Mouse (Mus musculus) adrenal gland, adult (tissue): ENCODE data around the gene Tfap2c.

Experiments
- DNase-seq, 2 experiments: peaks; one replicate each; pipeline ENCODE4 v3.0.0; 2022 to 2023; ENCODE audit warnings: low spot score in 1 of 2; ENCODE audit not compliant: inconsistent age in 2 of 2

Gene Tfap2c

DNA sequence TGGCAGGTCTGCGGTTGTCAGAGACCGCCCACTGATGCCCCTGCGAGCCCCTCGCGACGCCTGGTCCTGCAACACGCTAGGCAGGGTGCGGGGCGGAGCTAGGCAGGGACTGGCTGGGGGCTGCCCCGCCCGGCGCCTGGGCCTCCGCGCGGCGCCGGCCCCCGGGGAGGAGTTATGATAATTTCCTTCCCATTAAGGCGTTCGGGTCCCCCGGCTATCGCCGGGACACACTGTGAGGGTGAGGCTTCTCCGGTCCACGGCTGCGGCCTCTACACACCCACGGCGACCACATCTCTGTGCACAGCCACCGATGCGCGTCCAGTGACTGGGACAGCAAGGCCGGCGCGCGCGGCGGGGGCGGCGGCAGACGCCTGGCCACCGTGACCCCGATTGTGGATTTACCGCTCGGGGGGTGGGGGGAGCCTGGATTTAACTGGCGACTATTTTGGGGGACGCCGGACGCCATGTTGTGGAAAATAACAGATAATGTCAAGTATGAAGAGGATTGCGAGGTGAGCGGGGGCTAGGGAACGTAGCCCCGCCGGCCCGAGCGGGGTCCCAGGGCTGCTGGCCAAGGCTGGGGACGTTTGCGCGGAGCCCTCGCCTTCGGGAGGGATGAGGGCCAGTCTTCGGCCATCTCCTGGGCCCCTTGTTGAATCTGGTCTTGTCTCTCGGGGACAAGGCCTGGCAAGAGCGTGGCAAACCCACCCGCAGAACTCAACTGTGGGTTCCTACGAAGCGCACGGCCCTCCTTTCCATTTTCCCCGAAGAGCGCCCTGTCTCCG is at the start of gene Tfap2c:
Gene Tfap2c (plus strand): TSS at position 223 of the 785 bp plus-strand sequence.
- DNase-seq, result peak; percentile 27 to 72

GRCm38 (mm10) chr2:172500752-172501316 is 48.6 kb upstream of the Tfap2c start:
- DNase-seq, result no peak

DNA sequence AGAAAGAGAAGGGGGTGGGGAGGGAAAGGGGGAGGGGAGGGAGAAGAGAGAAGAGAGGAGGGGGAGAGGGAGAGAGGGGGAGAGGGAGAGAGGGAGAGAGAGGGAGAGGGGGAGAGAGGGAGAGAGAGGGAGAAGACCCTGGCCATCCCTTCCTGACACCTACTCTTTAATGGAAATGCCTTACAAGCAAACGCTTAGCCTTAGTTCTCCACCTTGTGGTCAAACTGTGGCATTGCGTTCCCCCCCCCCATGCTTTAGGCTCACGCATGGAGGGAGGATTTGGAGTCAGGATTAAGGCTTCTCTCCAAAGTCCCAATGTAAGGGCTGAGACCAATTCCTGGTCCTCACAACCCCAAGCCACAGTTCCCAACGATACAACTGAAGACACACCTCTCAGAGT is 48.1 kb upstream of the Tfap2c start:
- DNase-seq, result peak in 1 of 2 experiments; percentile 59

- no peak for DNase-seq
Observed at GRCm38 (mm10) chr2:172502168-172502567, 47.2 kb upstream of the Tfap2c start.

- no peak for DNase-seq
Observed at GRCm38 (mm10) chr2:172506121-172506520, 43.3 kb upstream of the Tfap2c start.

DNA sequence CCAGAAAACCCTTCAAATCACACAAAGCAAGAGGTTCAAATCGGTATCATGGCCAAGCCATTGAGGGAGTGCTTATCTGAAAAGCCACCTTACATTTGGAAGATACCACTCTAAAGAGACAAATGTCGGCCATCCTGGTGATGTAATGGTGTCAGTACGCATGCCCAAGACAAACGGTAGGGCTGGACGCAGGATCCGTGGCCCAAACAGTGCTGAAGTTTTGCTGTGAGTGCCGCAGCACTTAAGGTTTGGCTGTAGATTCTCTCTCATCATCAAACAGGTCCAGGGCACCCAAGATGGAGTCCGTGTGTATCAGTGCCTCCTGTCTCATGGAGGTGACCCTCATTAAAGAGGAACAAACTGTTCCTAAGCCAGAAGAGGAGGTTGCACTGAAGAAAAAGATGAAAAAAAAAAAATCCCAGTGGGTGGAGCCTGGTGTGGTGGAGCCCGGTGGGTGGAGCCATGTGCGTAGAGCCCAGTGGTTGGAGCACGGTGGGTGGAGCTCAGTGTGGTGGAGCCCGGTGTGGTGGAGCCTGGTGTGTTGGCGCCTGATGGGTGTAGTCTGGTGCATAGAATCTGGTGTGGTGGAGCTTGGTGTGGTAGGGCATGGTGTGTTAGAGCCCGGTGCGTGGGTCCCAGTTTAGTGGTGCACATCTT is 39.2 kb upstream of the Tfap2c start:
- DNase-seq, result no peak

DNA sequence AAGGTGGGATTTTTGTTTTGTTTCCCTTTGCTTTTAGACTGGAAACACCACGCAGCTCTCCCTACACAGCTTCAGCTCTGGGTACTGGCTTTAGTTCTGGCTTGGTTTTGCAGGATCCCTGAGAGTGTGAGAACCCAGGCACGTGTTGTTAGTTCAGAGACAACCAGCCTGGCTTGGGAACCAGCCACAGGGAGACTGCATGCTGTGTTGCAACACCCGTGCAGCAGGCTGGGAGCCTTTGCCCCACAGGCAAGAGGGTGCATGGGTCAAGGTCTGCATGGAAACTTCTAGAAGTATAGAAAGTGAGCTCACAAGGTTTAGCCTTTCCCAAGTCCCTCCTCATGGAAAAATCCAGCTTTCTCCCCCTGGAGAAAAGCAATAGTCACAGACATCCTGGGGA is 38.5 kb upstream of the Tfap2c start:
- DNase-seq, result peak in 1 of 2 experiments; percentile 40

GRCm38 (mm10) chr2:172516407-172516992 is 32.9 kb upstream of the Tfap2c start:
- DNase-seq, result no peak

DNA sequence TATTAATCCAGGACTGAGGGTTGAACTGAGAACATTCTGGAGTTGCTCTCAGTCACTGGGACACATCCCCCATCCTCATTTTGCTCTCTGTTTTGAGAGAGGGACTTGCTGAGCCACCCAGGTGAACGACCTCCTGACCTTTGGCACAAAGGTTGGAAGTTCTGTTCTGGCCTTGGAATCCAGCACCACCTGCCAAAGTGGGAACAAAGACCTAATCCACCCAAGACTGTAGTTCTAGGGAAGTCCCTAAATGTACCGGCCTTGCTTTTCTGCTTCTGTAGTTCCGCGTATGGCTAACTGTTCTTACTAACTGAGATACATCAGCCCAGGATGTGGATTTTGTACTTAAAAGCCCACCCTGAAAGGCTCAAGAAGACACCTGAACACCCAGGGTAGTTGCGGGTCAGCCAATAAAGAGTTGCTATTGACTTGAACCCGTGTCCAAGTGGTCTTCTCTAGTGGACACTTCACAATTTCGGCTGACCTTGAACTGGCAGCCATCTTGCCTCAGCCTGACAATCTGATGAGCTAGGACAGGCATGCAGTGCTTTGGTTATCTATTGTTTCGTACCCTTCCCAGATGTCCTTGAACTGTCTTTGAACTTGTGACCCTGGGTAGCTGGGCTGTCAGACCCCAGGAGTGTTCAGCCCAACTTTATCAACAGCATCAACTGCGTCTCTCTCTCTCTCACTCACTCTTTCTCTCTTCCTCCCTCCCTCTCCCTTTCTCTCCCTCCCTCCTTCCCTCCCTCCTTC is 28.6 kb upstream of the Tfap2c start:
- no peak for DNase-seq

DNA sequence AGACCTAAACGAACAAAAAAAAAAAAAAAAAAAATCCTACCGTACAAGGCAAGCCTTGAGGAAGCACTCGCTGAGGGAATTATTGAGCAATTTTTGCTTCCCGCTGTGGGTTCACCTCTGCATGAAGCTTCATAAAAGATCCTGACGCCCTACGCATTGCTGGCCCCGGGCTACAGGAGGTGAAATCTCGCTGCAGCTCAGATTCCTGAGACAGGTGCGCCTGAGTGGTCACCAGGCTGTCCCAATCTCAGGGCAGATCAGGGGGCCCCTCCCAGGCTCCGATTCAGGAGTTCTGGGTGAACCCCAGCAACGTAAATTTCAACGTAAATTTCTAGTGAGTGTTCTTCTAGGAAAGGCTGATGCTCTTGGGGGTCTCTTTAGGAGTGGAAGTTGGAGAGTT is 26.9 kb upstream of the Tfap2c start:
- DNase-seq, result no peak

- no peak for DNase-seq
Observed at GRCm38 (mm10) chr2:172527175-172527574, 22.2 kb upstream of the Tfap2c start.

DNA sequence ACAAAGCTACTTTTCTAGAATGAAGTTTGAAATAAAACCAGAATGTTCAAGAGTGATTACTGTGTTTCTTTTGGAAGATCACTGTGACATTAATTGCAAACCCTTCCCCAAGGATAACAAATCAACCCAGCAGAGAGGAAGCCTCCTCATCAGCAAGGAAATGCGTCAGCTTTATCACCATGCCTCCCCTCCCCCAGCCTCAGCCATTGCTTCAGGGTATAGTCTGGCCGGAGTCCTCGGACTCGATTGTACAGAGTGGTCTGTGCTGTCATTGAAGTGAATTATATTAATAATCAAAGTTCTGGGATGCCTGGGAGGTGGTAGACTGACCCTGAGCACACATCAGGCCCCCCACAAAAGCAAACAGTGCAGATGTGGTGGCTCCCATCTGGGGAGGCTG is 5.4 kb upstream of the Tfap2c start:
- DNase-seq, result no peak

DNA sequence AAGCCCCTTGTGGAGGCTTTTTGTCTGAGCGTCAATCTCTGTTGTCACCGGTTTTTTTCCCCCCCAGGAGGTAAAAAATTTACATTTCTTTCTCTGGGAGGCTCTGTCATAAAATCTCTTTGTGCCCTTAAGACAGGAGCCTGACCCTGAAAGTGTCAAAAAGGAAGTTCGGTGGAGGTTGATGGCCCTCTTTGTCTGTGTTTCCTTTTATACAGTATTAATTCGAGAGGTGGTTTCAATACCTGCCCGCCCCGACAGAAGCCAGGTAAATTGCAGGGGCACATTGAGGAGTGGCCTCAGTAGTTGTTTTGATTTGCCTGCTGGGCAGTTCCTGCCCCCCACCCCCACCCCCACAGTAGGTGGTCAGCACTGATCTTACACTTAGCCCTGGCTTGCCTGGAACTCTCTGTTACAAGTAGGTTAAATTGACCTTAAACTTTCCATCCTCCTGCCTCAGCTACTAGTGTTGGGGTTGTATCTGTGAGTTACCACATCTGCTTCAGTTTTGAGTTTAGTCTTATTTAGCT is 4.7 kb upstream of the Tfap2c start:
- DNase-seq, result no peak

- DNase-seq, result no peak
Observed at GRCm38 (mm10) chr2:172545592-172546235, 3.7 kb upstream of the Tfap2c start.

DNA sequence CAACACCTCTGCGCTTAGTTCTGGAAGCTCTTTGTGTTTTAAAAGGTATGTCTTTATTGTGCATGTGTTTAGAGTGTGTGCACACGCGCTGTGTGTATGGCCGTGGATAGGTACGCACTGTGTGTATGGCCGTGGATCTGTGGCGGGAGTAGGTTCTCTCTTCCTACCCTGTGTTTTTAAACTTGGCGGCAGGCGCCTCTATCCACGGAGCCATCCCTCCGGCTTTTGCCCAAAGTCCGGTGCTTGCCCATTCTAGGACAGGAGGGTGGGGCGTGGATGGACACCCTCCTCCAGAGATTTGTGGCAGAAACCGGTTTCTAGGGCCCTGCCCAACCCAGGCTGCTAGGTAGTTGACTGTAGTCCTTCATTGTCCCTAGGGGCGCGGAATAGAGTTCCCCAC is 2.8 kb upstream of the Tfap2c start:
- DNase-seq, result no peak

DNA sequence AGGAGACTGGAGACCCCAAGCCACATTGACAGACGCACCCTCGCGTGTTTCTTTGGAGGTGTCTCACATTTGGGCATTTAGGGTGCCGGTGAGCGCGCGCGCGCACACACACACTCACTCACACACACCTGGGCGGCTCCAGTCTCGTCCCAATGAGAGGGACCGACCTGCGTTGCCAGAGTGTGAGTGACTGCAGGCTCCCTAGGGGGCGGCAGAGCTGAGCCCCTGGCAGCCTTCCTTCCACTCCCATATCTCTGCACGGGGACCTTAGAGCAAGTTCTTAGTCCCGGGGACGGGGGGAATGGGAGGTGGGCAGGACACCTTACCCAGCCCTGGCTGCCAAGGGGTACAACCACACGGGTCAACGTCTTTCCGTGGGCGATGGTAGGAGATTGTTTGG is 2.3 kb upstream of the Tfap2c start:
- DNase-seq, result peak in 1 of 2 experiments; percentile 42

- DNase-seq, result no peak
Observed at GRCm38 (mm10) chr2:172547807-172548586, 1.4 kb upstream of the Tfap2c start.

- no peak for DNase-seq
Observed at GRCm38 (mm10) chr2:172548672-172549255, 629 bp upstream of the Tfap2c start.

- peak; percentile 58 to 85 for DNase-seq
Observed at GRCm38 (mm10) chr2:172550364-172551080, 1.1 kb downstream of the Tfap2c start.
